Mouse (Mus musculus) embryonic fibroblast, embryonic 13.5 days (primary cell): ENCODE results near the gene Gm42957.
A peak's percentile ranks its signal among the peaks of the same experiment; 100 is the strongest.

Experiments
- CTCF ChIP-seq: IDR thresholded peaks from 2 replicates; pipeline ENCODE4 v1.5.1; 2011; ENCODE audit warnings: mild to moderate bottlenecking, control low read depth, low read length, moderate library complexity, borderline replicate concordance; ENCODE audit not compliant: insufficient read depth
- POLR2A ChIP-seq: IDR thresholded peaks from 2 replicates; pipeline ENCODE4 v1.6.1; 2011; ENCODE audit warnings: low read depth, mild to moderate bottlenecking, control low read depth, low read length, moderate library complexity

DNA sequence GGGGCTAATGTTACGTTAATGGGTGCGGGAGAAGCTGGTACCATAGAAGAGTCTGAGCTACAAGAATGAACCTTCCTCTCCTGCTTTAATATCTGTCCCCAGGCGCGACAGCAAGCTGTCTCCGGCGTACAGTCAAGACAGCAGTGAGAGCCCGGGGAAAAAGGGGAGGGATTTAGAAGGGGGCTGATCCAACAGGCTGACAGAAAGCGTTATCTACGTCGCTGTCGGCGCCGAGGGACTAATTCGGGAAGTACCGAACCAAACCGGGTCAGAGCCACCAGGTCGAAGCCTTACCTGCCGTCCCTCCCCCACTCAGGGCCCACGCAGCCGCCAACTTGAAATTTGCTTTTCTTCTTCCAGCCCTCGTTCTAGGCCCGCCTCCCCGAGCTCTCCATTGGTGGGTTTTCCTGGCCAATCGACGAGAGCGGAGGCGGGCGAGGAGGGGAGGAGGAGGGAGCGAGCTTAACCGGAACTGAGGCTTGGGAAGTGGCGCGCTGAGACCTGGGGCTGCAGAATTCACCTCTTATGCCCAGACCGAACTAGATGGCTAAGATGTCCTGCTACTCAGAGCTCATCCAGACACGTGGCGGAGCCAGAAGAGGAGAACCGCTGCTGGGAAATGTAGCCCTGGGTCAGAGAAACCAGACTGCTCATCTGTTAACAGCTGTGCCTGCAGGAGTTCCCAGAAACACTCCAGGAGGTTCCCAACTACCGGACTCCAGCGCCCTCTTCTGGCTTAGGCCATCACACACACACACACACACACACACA is 41.3 kb upstream of the Gm42957 start, which contains the start of gene Polr3gl:
- TF ChIP-seq CTCF, result no peak
- peak; percentile 76 for TF ChIP-seq POLR2A
